Mouse (Mus musculus) CD4-positive, CD25-positive, alpha-beta regulatory T cell, adult 9 weeks (primary cell): ENCODE measurements around the gene Ptk6. TPM values are rescaled to one million over a fixed set of nuclear protein-coding genes. Genes with fewer than 3 reads are reported as not detected.

ENCODE experiments used
- polyA plus RNA-seq: library from polyadenylated mRNA; unstranded; fragments of 100-300 nt; shearing (Covaris generic); gene quantifications from one replicate; pipeline ENCODE4 v1.2.1, GENCODE M21; 2017

Ptk6 gene
- not detected for polyA plus RNA-seq

GRCm38 (mm10) chr2:181202422-181202821 lies at the start of gene Ptk6:
Gene Ptk6 (minus strand): TSS chr2:181202789.

GRCm38 (mm10) chr2:181241602-181242313 lies 39.2 kb upstream of the Ptk6 start, which contains the start of gene Helz2:
Gene Helz2 (minus strand): TSS chr2:181242027.

GRCm38 (mm10) chr2:181219538-181220216 lies 17.1 kb upstream of the Ptk6 start, which contains the start of gene Fndc11:
Gene Fndc11 (plus strand): TSS chr2:181220013.

GRCm38 (mm10) chr2:181213021-181213445 lies 10.4 kb upstream of the Ptk6 start, which contains the start of gene Srms:
Gene Srms (minus strand): TSS chr2:181213185.

GRCm38 (mm10) chr2:181187121-181188000 lies 15.2 kb downstream of the Ptk6 start, which contains the start of gene Ppdpf:
Gene Ppdpf (plus strand): TSS chr2:181187247.

GRCm38 (mm10) chr2:181156248-181157121 lies 46.1 kb downstream of the Ptk6 start, which contains the start of gene Eef1a2:
Gene Eef1a2 (minus strand): TSS chr2:181157014.

Other genes starting within 250 kb of the Ptk6 start
- gene Nkain4, start 248.1 kb downstream of the Ptk6 start, polyA plus RNA-seq = not detected
- 88.2 TPM for gene Arfgap1, start 235.6 kb downstream of the Ptk6 start, polyA plus RNA-seq
- gene Col20a1, start 216.3 kb downstream of the Ptk6 start, polyA plus RNA-seq = 1.0 TPM
- not detected for gene Chrna4, start 159.2 kb downstream of the Ptk6 start, polyA plus RNA-seq
- not detected for gene Kcnq2, start 67.5 kb downstream of the Ptk6 start, polyA plus RNA-seq
- not detected for gene Eef1a2, start 45.8 kb downstream of the Ptk6 start, polyA plus RNA-seq
- gene Ppdpf, start 15.5 kb downstream of the Ptk6 start, polyA plus RNA-seq = 356 TPM
- 1.1 TPM for gene Srms, start 10.4 kb upstream of the Ptk6 start, polyA plus RNA-seq
- gene Fndc11, start 17.2 kb upstream of the Ptk6 start, polyA plus RNA-seq = not detected
- gene Helz2, start 39.2 kb upstream of the Ptk6 start, polyA plus RNA-seq = 25.0 TPM
- 9.9 TPM for gene Gmeb2, start 85.2 kb upstream of the Ptk6 start, polyA plus RNA-seq
- 0.25 TPM for gene Stmn3, start 111.7 kb upstream of the Ptk6 start, polyA plus RNA-seq
- 68.3 TPM for gene Rtel1, start 117.0 kb upstream of the Ptk6 start, polyA plus RNA-seq
- 76.0 TPM for gene Zgpat, start 162.1 kb upstream of the Ptk6 start, polyA plus RNA-seq
- gene Arfrp1, start 162.6 kb upstream of the Ptk6 start, polyA plus RNA-seq = 162 TPM
- gene Lime1, start 177.3 kb upstream of the Ptk6 start, polyA plus RNA-seq = 343 TPM